Comparison of ENCODE assay signal across 8 mouse cellular contexts in genomic region chr11:116088188-116088587, GRCm38 (mm10). TPM values are rescaled to one million over a fixed set of nuclear protein-coding genes. Genes with fewer than 3 reads are reported as not detected.
A peak's percentile ranks its signal among the peaks of the same experiment; 100 is the strongest.
DNase-seq lines count a peak whose midpoint lies in the region; ATAC-seq and TF ChIP-seq lines count a peak whose summit lies in the region.

No protein-coding gene starts in this region.

- peaks cover 8% of the 10 kb centered on the region for H3K36me3 ChIP-seq in forebrain, embryonic 14.5 days (ENCODE audit: control insufficient read depth, insufficient read depth, low read length)
- peaks cover 7% of the 10 kb centered on the region for H3K36me3 ChIP-seq in forebrain, postnatal 0 days (ENCODE audit: insufficient read depth)
- peaks cover 13% of the 10 kb centered on the region for H3K36me3 ChIP-seq in midbrain, embryonic 10.5 days
- peaks cover 8% of the 10 kb centered on the region for H3K36me3 ChIP-seq in midbrain, postnatal 0 days (ENCODE audit: insufficient read depth, low read length)
- H3K36me3 ChIP-seq in limb, embryonic 13.5 days, result peaks cover 11% of the 10 kb centered on the region
- H3K36me3 ChIP-seq in stomach, embryonic 16.5 days (ENCODE audit: control insufficient read depth, insufficient read depth, low read length), result peaks cover 8% of the 10 kb centered on the region

- no peak overlapping the region for H3K4me3 ChIP-seq in forebrain, embryonic 14.5 days (ENCODE audit: low read depth, low read length)
- no peak overlapping the region for H3K4me3 ChIP-seq in forebrain, postnatal 0 days (ENCODE audit: low read depth, low read length)
- peak overlapping the region; percentile 63; the same call in 1 of the 2 replicates for H3K4me3 ChIP-seq in midbrain, embryonic 10.5 days
- no peak overlapping the region for H3K4me3 ChIP-seq in midbrain, postnatal 0 days (ENCODE audit: low read depth, low read length)
- peak overlapping the region; percentile 49; the same call in 1 of the 2 replicates for H3K4me3 ChIP-seq in limb, embryonic 13.5 days
- no peak overlapping the region for H3K4me3 ChIP-seq in stomach, embryonic 16.5 days (replicated peaks; ENCODE audit: low read length)

- no peak for TF ChIP-seq CTCF in forebrain, postnatal 0 days (IDR thresholded peaks at IDR 0.05; ENCODE audit: low read depth)
- no peak for TF ChIP-seq CTCF in midbrain, postnatal 0 days (IDR thresholded peaks at IDR 0.05)

- H3K9me3 ChIP-seq in forebrain, embryonic 14.5 days (replicated peaks; ENCODE audit: control insufficient read depth, low read length), result no peaks in the 10 kb centered on the region
- no peaks in the 10 kb centered on the region for H3K9me3 ChIP-seq in forebrain, postnatal 0 days (ENCODE audit: low read length)
- no peaks in the 10 kb centered on the region for H3K9me3 ChIP-seq in midbrain, embryonic 10.5 days (replicated peaks)
- H3K9me3 ChIP-seq in midbrain, postnatal 0 days (ENCODE audit: low read length), result no peaks in the 10 kb centered on the region
- H3K9me3 ChIP-seq in limb, embryonic 13.5 days, result no peaks in the 10 kb centered on the region
- no peaks in the 10 kb centered on the region for H3K9me3 ChIP-seq in stomach, embryonic 16.5 days (replicated peaks; ENCODE audit: control insufficient read depth, low read length)

- 86% methylated on average over 8 of the region's 8 CpGs for WGBS in forebrain, embryonic 14.5 days
- 84% methylated on average over 8 of the region's 8 CpGs for WGBS in forebrain, postnatal 0 days
- 89% methylated on average over 8 of the region's 8 CpGs for WGBS in midbrain, embryonic 10.5 days
- 86% methylated on average over 8 of the region's 8 CpGs for WGBS in midbrain, postnatal 0 days
- WGBS in limb, embryonic 13.5 days, result 82% methylated on average over 8 of the region's 8 CpGs
- 72% methylated on average over 8 of the region's 8 CpGs for WGBS in stomach, embryonic 16.5 days

- no peak for ATAC-seq in forebrain, embryonic 14.5 days
- ATAC-seq in forebrain, postnatal 0 days, result no peak
- ATAC-seq in midbrain, postnatal 0 days (ENCODE audit: low FRiP score), result no peak
- ATAC-seq in limb, embryonic 13.5 days (ENCODE audit: low FRiP score, low read depth), result no peak
- no peak for ATAC-seq in stomach, embryonic 16.5 days (ENCODE audit: insufficient read depth, low FRiP score)

- DNase-seq in forebrain, embryonic 14.5 days (ENCODE audit: low spot score), result no peak
- DNase-seq in forebrain, postnatal 0 days, result no peak
- no peak for DNase-seq in midbrain, embryonic 10.5 days (ENCODE audit: low spot score)
- DNase-seq in midbrain, postnatal 0 days (ENCODE audit: low spot score), result no peak
- DNase-seq in spleen, postnatal 4 days (ENCODE audit: low spot score in 2 of 2), result no peak
- no peak for DNase-seq in urinary bladder, postnatal 25 days (ENCODE audit: low spot score)

- H3K27ac ChIP-seq in forebrain, embryonic 14.5 days (ENCODE audit: low read depth, low read length), result no peak overlapping the region
- H3K27ac ChIP-seq in forebrain, postnatal 0 days (ENCODE audit: low read depth, low read length), result no peak overlapping the region
- peak overlapping the region; percentile 92 for H3K27ac ChIP-seq in midbrain, embryonic 10.5 days (replicated peaks)
- H3K27ac ChIP-seq in midbrain, postnatal 0 days (ENCODE audit: low read depth, low read length), result no peak overlapping the region
- no peak overlapping the region; the same call in 1 of the 2 replicates for H3K27ac ChIP-seq in limb, embryonic 13.5 days
- H3K27ac ChIP-seq in stomach, embryonic 16.5 days (ENCODE audit: low read length), result peak overlapping the region; percentile 84; the same call in 1 of the 2 replicates

- peaks cover 12% of the 10 kb centered on the region for H3K4me1 ChIP-seq in forebrain, embryonic 14.5 days (ENCODE audit: control insufficient read depth, insufficient read depth, low read length)
- H3K4me1 ChIP-seq in forebrain, postnatal 0 days (ENCODE audit: insufficient read depth), result 0 out of 2 replicates have a peak, but pooled peaks cover 4% of the 10 kb centered on the region
- peaks cover 22% of the 10 kb centered on the region for H3K4me1 ChIP-seq in midbrain, embryonic 10.5 days
- H3K4me1 ChIP-seq in midbrain, postnatal 0 days (ENCODE audit: insufficient read depth, low read length), result 0 out of 2 replicates have a peak, but pooled peaks cover 3% of the 10 kb centered on the region
- H3K4me1 ChIP-seq in limb, embryonic 13.5 days, result peaks cover 21% of the 10 kb centered on the region
- H3K4me1 ChIP-seq in stomach, embryonic 16.5 days (ENCODE audit: control insufficient read depth, insufficient read depth, low read length), result peaks cover 25% of the 10 kb centered on the region

- peak overlapping the region; percentile 53; the same call in 1 of the 2 replicates for H3K4me2 ChIP-seq in forebrain, embryonic 14.5 days (ENCODE audit: low read length)
- no peak overlapping the region; the same call in 1 of the 2 replicates for H3K4me2 ChIP-seq in forebrain, postnatal 0 days (ENCODE audit: low read depth)
- no peak overlapping the region for H3K4me2 ChIP-seq in midbrain, postnatal 0 days (ENCODE audit: low read depth, low read length, poor library complexity, severe bottlenecking)
- H3K4me2 ChIP-seq in limb, embryonic 13.5 days (replicated peaks), result peak overlapping the region; percentile 64
- H3K4me2 ChIP-seq in stomach, embryonic 16.5 days (ENCODE audit: low read depth, low read length), result peak overlapping the region; percentile 62; the same call in 1 of the 2 replicates

- H3K27me3 ChIP-seq in forebrain, embryonic 14.5 days (replicated peaks; ENCODE audit: control insufficient read depth, insufficient read depth, low read length), result no peaks in the 10 kb centered on the region
- H3K27me3 ChIP-seq in forebrain, postnatal 0 days (ENCODE audit: insufficient read depth, low read length), result no peaks in the 10 kb centered on the region
- H3K27me3 ChIP-seq in midbrain, embryonic 10.5 days (ENCODE audit: low read depth, poor library complexity, severe bottlenecking), result no peaks in the 10 kb centered on the region
- H3K27me3 ChIP-seq in midbrain, postnatal 0 days (ENCODE audit: insufficient read depth, low read length), result no peaks in the 10 kb centered on the region
- H3K27me3 ChIP-seq in limb, embryonic 13.5 days, result no peaks in the 10 kb centered on the region
- H3K27me3 ChIP-seq in stomach, embryonic 16.5 days (ENCODE audit: control insufficient read depth, insufficient read depth, low read length), result no peaks in the 10 kb centered on the region

- no peak overlapping the region; the same call in 1 of the 2 replicates for H3K9ac ChIP-seq in forebrain, embryonic 14.5 days (ENCODE audit: low read length)
- H3K9ac ChIP-seq in forebrain, postnatal 0 days, result no peak overlapping the region
- no peak overlapping the region for H3K9ac ChIP-seq in midbrain, postnatal 0 days (replicated peaks; ENCODE audit: low read length, poor library complexity, severe bottlenecking)
- H3K9ac ChIP-seq in limb, embryonic 13.5 days, result peak overlapping the region; percentile 55; the same call in 1 of the 2 replicates
- no peak overlapping the region for H3K9ac ChIP-seq in stomach, embryonic 16.5 days (ENCODE audit: low read length)

RNA-seq across cellular contexts. Expression of gene Wbp2, which starts 1.4 kb away (rescaled TPM):
- polyA plus RNA-seq in forebrain, embryonic 14.5 days (2014; fragmentation: Nextera tagmentation; extraction: Ambion mirVana), result 145 and 166 TPM in 2 replicates
- total RNA-seq in forebrain, postnatal 0 days (2014; rRNA removed), result 94.7 and 130 TPM in 2 replicates
- polyA plus RNA-seq in forebrain, postnatal 0 days (2015; fragmentation: Nextera tagmentation; extraction: Ambion mirVana), result 281 and 287 TPM in 2 replicates
- 91.8 and 109 TPM in 2 replicates for polyA plus RNA-seq in midbrain, embryonic 10.5 days (2016; fragmentation: Nextera tagmentation; extraction: Ambion mirVana)
- total RNA-seq in midbrain, postnatal 0 days (2014; rRNA removed), result 119 and 150 TPM in 2 replicates
- 254 and 267 TPM in 2 replicates for polyA plus RNA-seq in midbrain, postnatal 0 days (2015; fragmentation: Nextera tagmentation; extraction: Ambion mirVana)
- 43.1 and 47.9 TPM in 2 replicates for polyA plus RNA-seq in limb, embryonic 13.5 days (2015; fragmentation: Nextera tagmentation; extraction: Ambion mirVana)
- polyA plus RNA-seq in stomach, embryonic 16.5 days (2015; fragmentation: Nextera tagmentation; extraction: Ambion mirVana), result 81.8 and 98.6 TPM in 2 replicates

RNA-seq across cellular contexts. Expression of gene Unc13d, which starts 10.4 kb away (rescaled TPM):
- polyA plus RNA-seq in forebrain, embryonic 14.5 days (2014; fragmentation: Nextera tagmentation; extraction: Ambion mirVana), result 0.19 and 0.62 TPM in 2 replicates
- 0.46 and 0.86 TPM in 2 replicates for total RNA-seq in forebrain, postnatal 0 days (2014; rRNA removed)
- 0.29 and 0.58 TPM in 2 replicates for polyA plus RNA-seq in forebrain, postnatal 0 days (2015; fragmentation: Nextera tagmentation; extraction: Ambion mirVana)
- polyA plus RNA-seq in midbrain, embryonic 10.5 days (2016; fragmentation: Nextera tagmentation; extraction: Ambion mirVana), result 2.5 and 3.1 TPM in 2 replicates
- 0.22 and 0.71 TPM in 2 replicates for total RNA-seq in midbrain, postnatal 0 days (2014; rRNA removed)
- 0.67 and 0.77 TPM in 2 replicates for polyA plus RNA-seq in midbrain, postnatal 0 days (2015; fragmentation: Nextera tagmentation; extraction: Ambion mirVana)
- 2.1 and 2.4 TPM in 2 replicates for polyA plus RNA-seq in limb, embryonic 13.5 days (2015; fragmentation: Nextera tagmentation; extraction: Ambion mirVana)
- 8.3 and 9.9 TPM in 2 replicates for polyA plus RNA-seq in stomach, embryonic 16.5 days (2015; fragmentation: Nextera tagmentation; extraction: Ambion mirVana)

RNA-seq across cellular contexts. Expression of gene Trim47, which starts 38.8 kb away (rescaled TPM):
- 4.0 and 6.0 TPM in 2 replicates for polyA plus RNA-seq in forebrain, embryonic 14.5 days (2014; fragmentation: Nextera tagmentation; extraction: Ambion mirVana)
- 10.5 and 13.0 TPM in 2 replicates for total RNA-seq in forebrain, postnatal 0 days (2014; rRNA removed)
- polyA plus RNA-seq in forebrain, postnatal 0 days (2015; fragmentation: Nextera tagmentation; extraction: Ambion mirVana), result 6.6 and 7.8 TPM in 2 replicates
- polyA plus RNA-seq in midbrain, embryonic 10.5 days (2016; fragmentation: Nextera tagmentation; extraction: Ambion mirVana), result 2.7 TPM in 2 replicates
- total RNA-seq in midbrain, postnatal 0 days (2014; rRNA removed), result 12.6 and 16.8 TPM in 2 replicates
- 9.0 and 11.7 TPM in 2 replicates for polyA plus RNA-seq in midbrain, postnatal 0 days (2015; fragmentation: Nextera tagmentation; extraction: Ambion mirVana)
- 15.7 and 15.9 TPM in 2 replicates for polyA plus RNA-seq in limb, embryonic 13.5 days (2015; fragmentation: Nextera tagmentation; extraction: Ambion mirVana)
- polyA plus RNA-seq in stomach, embryonic 16.5 days (2015; fragmentation: Nextera tagmentation; extraction: Ambion mirVana), result 22.7 and 23.1 TPM in 2 replicates

RNA-seq across cellular contexts. Expression of gene Trim65, which starts 42.7 kb away (rescaled TPM):
- polyA plus RNA-seq in forebrain, embryonic 14.5 days (2014; fragmentation: Nextera tagmentation; extraction: Ambion mirVana), result 0.97 and 1.1 TPM in 2 replicates
- total RNA-seq in forebrain, postnatal 0 days (2014; rRNA removed), result 4.2 and 5.0 TPM in 2 replicates
- 1.2 and 1.9 TPM in 2 replicates for polyA plus RNA-seq in forebrain, postnatal 0 days (2015; fragmentation: Nextera tagmentation; extraction: Ambion mirVana)
- 1.4 and 1.8 TPM in 2 replicates for polyA plus RNA-seq in midbrain, embryonic 10.5 days (2016; fragmentation: Nextera tagmentation; extraction: Ambion mirVana)
- 5.7 and 7.6 TPM in 2 replicates for total RNA-seq in midbrain, postnatal 0 days (2014; rRNA removed)
- polyA plus RNA-seq in midbrain, postnatal 0 days (2015; fragmentation: Nextera tagmentation; extraction: Ambion mirVana), result 2.3 TPM in 2 replicates
- 2.3 and 3.2 TPM in 2 replicates for polyA plus RNA-seq in limb, embryonic 13.5 days (2015; fragmentation: Nextera tagmentation; extraction: Ambion mirVana)
- 6.2 and 8.0 TPM in 2 replicates for polyA plus RNA-seq in stomach, embryonic 16.5 days (2015; fragmentation: Nextera tagmentation; extraction: Ambion mirVana)

RNA-seq across cellular contexts. Expression of gene Mrpl38, which starts 50.5 kb away (rescaled TPM):
- polyA plus RNA-seq in forebrain, embryonic 14.5 days (2014; fragmentation: Nextera tagmentation; extraction: Ambion mirVana), result 79.6 and 83.4 TPM in 2 replicates
- total RNA-seq in forebrain, postnatal 0 days (2014; rRNA removed), result 56.7 and 67.8 TPM in 2 replicates
- polyA plus RNA-seq in forebrain, postnatal 0 days (2015; fragmentation: Nextera tagmentation; extraction: Ambion mirVana), result 60.7 and 63.6 TPM in 2 replicates
- 113 TPM in 2 replicates for polyA plus RNA-seq in midbrain, embryonic 10.5 days (2016; fragmentation: Nextera tagmentation; extraction: Ambion mirVana)
- 74.3 and 100 TPM in 2 replicates for total RNA-seq in midbrain, postnatal 0 days (2014; rRNA removed)
- 77.0 and 78.7 TPM in 2 replicates for polyA plus RNA-seq in midbrain, postnatal 0 days (2015; fragmentation: Nextera tagmentation; extraction: Ambion mirVana)
- polyA plus RNA-seq in limb, embryonic 13.5 days (2015; fragmentation: Nextera tagmentation; extraction: Ambion mirVana), result 86.0 and 86.3 TPM in 2 replicates
- polyA plus RNA-seq in stomach, embryonic 16.5 days (2015; fragmentation: Nextera tagmentation; extraction: Ambion mirVana), result 83.5 and 87.0 TPM in 2 replicates

Comparison
In these comparisons a context has a peak if more than half of its experiments do, and no peak if none do; other contexts are left out.
1. H3K27ac ChIP-seq: peak in midbrain, embryonic 10.5 days (single experiment) and stomach, embryonic 16.5 days (single experiment); none in forebrain, embryonic 14.5 days (single experiment), forebrain, postnatal 0 days (single experiment), midbrain, postnatal 0 days (single experiment) and limb, embryonic 13.5 days (single experiment).
2. H3K4me2 ChIP-seq: peak in forebrain, embryonic 14.5 days (single experiment), limb, embryonic 13.5 days (single experiment) and stomach, embryonic 16.5 days (single experiment); none in forebrain, postnatal 0 days (single experiment) and midbrain, postnatal 0 days (single experiment).
3. H3K4me3 ChIP-seq: peak in midbrain, embryonic 10.5 days (single experiment) and limb, embryonic 13.5 days (single experiment); none in forebrain, embryonic 14.5 days (single experiment), forebrain, postnatal 0 days (single experiment), midbrain, postnatal 0 days (single experiment) and stomach, embryonic 16.5 days (single experiment).